Mouse (Mus musculus) adrenal gland, postnatal 25 days (tissue): Measurements from ENCODE around the gene Senp2. TPM values are rescaled to one million over a fixed set of nuclear protein-coding genes. Genes with fewer than 3 reads are reported as not detected.

Experiments
- total RNA-seq: library from RNA; stranded (reverse); gene quantifications from 2 replicates; pipeline ENCODE4 v1.2.3, GENCODE M21; 2021

The Senp2 gene
- total RNA-seq, 1 experiment from 2014 or later, result 36.0 TPM

Other genes with a start within 250 kb of the Senp2 start
- 29.8 and 38.0 TPM in 2 replicates for gene Ehhadh, start 221.7 kb upstream of the Senp2 start, total RNA-seq
- gene Map3k13, start 215.1 kb upstream of the Senp2 start, total RNA-seq, result 1.0 and 1.2 TPM in 2 replicates
- gene Tmem41a, start 61.9 kb upstream of the Senp2 start, total RNA-seq, result 16.6 and 26.6 TPM in 2 replicates
- gene Liph, start 13.8 kb upstream of the Senp2 start, total RNA-seq, result 0.33 and 1.5 TPM in 2 replicates
- gene Igf2bp2, start 153.8 kb downstream of the Senp2 start, total RNA-seq, result 10.4 and 11.6 TPM in 2 replicates